Mouse (Mus musculus) ES-E14 (cell line): ENCODE measurements around the gene Naa38.

Experiments used
- CHD2 ChIP-seq: IDR thresholded peaks from 2 replicates; pipeline ENCODE4 v1.6.1; 2014; ENCODE audit warnings: mild to moderate bottlenecking, low read depth, low read length, inconsistent platforms
- MAFK ChIP-seq: IDR thresholded peaks from 2 replicates; pipeline ENCODE4 v1.6.1; 2014; ENCODE audit warnings: mild to moderate bottlenecking, low read depth, low read length, inconsistent platforms; ENCODE audit not compliant: insufficient read depth

DNA sequence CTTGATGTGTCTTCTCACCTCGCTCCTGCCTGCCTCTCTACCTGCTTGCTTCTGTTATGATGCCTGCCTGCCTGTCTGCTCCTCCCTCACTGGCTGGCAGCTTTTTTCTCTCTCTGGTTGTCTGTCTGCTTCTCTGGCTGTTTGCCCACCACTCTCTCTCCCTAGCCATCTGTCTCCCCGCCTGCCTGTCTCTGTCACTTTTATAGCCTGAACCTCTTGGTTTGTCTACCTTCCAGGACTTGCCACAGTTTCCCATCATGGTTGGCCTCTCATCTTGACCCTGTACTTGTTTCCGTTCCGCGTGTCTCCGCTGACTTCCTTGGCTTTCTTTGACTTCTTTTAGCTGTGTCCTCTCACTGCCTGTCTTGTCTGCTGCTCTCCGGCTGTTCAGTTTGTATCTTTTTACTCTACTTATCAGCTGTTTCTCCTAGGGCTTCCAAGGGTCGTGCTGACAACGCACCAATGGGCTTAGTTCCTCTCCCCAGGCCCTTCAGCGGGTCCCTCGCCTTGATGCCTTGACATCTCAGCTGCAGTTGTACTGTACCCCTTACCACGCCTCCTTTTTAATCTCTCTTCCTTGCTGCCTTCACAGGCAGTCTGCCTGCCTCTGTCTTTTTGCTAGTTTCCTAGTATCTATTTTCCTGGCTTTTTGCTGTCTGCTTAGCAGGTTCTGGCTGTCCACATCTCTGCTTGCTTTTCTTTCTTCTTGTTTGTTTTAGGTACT lies 23.1 kb upstream of the Naa38 start:
- no peak for TF ChIP-seq MAFK
- TF ChIP-seq CHD2: no peak
